ENCODE assay signal across 8 mouse cellular contexts in the genomic region with DNA sequence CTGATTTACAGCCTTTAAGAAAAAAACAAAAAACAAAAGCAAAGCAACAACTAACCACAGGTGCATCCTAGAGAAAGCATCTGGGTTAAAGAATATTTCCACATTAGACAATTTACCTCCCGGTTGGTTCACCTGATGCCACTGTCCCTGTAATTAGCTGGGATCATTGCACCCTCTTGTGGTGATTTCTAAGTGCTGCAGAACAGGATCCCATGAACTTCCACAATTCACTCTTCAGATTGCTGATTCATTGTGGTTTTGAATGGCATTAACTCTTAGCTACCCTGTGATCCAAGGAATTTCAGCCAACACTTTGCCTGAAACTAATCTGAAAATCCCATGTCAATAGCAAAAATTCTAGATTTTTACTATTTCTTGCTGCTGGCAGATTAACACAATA.
DNase-seq lines count a peak whose midpoint lies in the region; ATAC-seq and TF ChIP-seq lines count a peak whose summit lies in the region.

No protein-coding gene starts in this region.

- H3K4me3 ChIP-seq in heart, embryonic 12.5 days, result no peak overlapping the region
- no peak overlapping the region for H3K4me3 ChIP-seq in ES-E14 (ENCODE audit: insufficient read depth in 1 of 2, low read depth in 1 of 2, low read length in 2 of 2, poor library complexity in 1 of 2, severe bottlenecking in 1 of 2)

- 11% methylated on average over 1 of the region's 1 CpGs for WGBS in heart, embryonic 12.5 days

- no peak overlapping the region for H3K9ac ChIP-seq in heart, embryonic 12.5 days
- H3K9ac ChIP-seq in ES-E14 (ENCODE audit: insufficient read depth, low read depth, low read length, poor library complexity, severe bottlenecking), result no peak overlapping the region

- H3K27me3 ChIP-seq in heart, embryonic 12.5 days (replicated peaks), result no peaks in the 10 kb centered on the region

- peak; percentile 38 to 62 for DNase-seq in heart, adult 18-20 months
- peak; percentile 43 for DNase-seq in ES-E14 (ENCODE audit: low read depth, low spot score)
- peak; percentile 70 to 78 for DNase-seq in cerebellum, postnatal 14 days
- DNase-seq in heart, postnatal 14 days, result peak; percentile 18 to 54
- peak; percentile 16 to 79 for DNase-seq in layer of hippocampus, adult 18-20 months (ENCODE audit: low spot score in 2 of 2)
- no peak for DNase-seq in spleen, adult 12 weeks (ENCODE audit: low spot score)

- no peak overlapping the region for H3K4me2 ChIP-seq in heart, embryonic 12.5 days

- no peak for ATAC-seq in heart, embryonic 12.5 days (ENCODE audit: insufficient number of reproducible peaks, low FRiP score)
- peak; percentile 80 for ATAC-seq in megakaryocyte-erythroid progenitor cell, adult 5-6 weeks (replicated peaks; ENCODE audit: low FRiP score, low TSS enrichment, poor library complexity, severe bottlenecking)

- in situ Hi-C loops in ES-E14 (cut with MboI; ENCODE audit: low sequenced_read_pairs in 2 of 2, unreplicated experiment in 2 of 2), result loop anchor here in 1 of 2 experiments (10.0 kb wide), 1 partner anchor 363 kb away; no protein-coding TSS in a partner anchor

- H3K36me3 ChIP-seq in heart, embryonic 12.5 days, result no peaks in the 10 kb centered on the region
- H3K36me3 ChIP-seq in ES-E14 (ENCODE audit: control insufficient read depth, insufficient read depth, low read length, poor library complexity, severe bottlenecking), result no peaks in the 10 kb centered on the region

- H3K4me1 ChIP-seq in heart, embryonic 12.5 days (replicated peaks), result no peaks in the 10 kb centered on the region
- no peaks in the 10 kb centered on the region for H3K4me1 ChIP-seq in ES-E14 (ENCODE audit: control insufficient read depth in 2 of 2, insufficient read depth in 2 of 2, low read length in 2 of 2, poor library complexity in 1 of 2)

- no peak overlapping the region for H3K27ac ChIP-seq in heart, embryonic 12.5 days (ENCODE audit: poor library complexity, severe bottlenecking)
- no peak overlapping the region for H3K27ac ChIP-seq in ES-E14 (ENCODE audit: insufficient read depth, low read depth, low read length, poor library complexity, severe bottlenecking)

- intact Hi-C loops in heart, postnatal 14 days (cut with DNase I), result loop anchor here (1.0 to 10.0 kb wide), 4 partner anchors 171 to 361 kb away; a partner anchor contains a TSS

- no peaks in the 10 kb centered on the region for H3K9me3 ChIP-seq in heart, embryonic 12.5 days (replicated peaks)
- no peaks in the 10 kb centered on the region for H3K9me3 ChIP-seq in ES-E14 (ENCODE audit: control insufficient read depth, insufficient read depth, low read depth, low read length)

TF ChIP-seq in ES-E14, 5 proteins besides CTCF, POLR2A, EP300 and RAD21:
- TF ChIP-seq HCFC1 (IDR thresholded peaks at IDR 0.05; ENCODE audit: borderline replicate concordance, insufficient read depth, low read length) (no peak), MAFK (IDR thresholded peaks at IDR 0.05; ENCODE audit: insufficient read depth, low read depth, low read length) (peak; percentile 82; the same call in 1 of the 2 replicates), ZC3H11A (IDR thresholded peaks at IDR 0.05; ENCODE audit: borderline replicate concordance, low read depth, low read length) (peak; percentile 74; the same call in 1 of the 2 replicates)
